Mouse (Mus musculus): ENCODE measurements at regions not wholly inside any gene's neighbourhood (a gene's known extent, or its start where the extent isn't known, plus 50 kb on each side); places are given as distances from the start of the nearest gene placed in this dataset.

DNA sequence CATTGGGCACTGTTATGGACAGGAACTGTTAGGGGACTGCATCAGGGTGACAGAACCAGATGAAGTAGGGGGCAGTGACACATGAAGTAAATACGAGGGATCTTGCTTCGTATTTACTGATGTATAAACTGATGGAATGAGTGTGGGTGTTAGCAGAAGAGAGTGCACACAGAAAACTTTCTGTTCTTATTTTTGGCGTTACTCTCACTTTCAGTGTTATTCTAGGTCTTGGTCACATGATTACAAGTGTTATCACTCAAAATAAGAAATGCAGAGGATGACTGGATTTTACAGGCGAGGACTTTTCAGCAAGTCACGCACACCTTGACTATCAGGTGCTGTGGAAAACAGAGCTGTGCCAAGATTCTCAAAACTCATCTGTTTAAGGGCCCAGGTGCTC, 185.6 kb upstream of the Arhgap24 start:
- DNase-seq, result no peak

DNA sequence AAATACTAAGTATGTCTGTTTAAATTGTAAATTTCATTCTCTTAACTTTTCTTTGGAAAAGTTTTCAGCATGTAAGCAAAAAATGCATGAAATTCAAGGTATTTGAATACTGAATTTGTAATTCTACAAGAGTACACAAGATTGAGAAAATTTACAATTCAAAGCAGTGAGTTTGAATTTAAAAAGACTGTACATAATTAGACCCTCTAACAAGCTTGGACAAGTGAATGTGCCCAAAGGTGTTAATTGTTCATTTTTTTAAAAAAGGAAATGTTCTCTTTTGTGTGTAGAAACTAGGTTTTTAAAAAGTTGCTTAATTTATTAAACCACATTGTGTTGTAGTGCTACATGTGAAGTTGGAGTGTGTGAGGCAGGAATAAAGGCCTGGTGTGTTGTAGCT, 174.9 kb upstream of the Arhgap24 start:
- DNase-seq, result no peak

DNA sequence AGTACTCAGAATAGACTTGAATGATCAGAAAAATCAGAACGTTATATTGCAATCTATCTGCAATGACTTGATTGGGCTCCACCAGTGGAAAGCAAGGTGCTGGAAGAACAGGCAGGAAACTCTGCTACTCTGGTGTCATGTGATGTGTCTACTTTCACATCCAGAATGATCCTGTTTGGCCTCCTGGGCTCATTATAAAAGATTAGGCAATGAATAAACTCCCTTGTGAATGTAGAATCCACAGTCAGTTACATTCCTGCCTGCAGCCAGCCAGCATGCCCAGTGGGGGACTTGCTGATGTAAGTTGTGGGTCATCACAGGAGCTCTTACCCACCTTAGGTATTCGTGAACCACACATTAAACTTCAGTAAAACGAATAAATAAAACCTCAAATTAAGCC, 174.5 kb upstream of the Arhgap24 start:
- no peak for DNase-seq

- no peak for DNase-seq
Measured at GRCm38 (mm10) chr5:102311570-102311969, 169.6 kb upstream of the Arhgap24 start.

- DNase-seq, result no peak
Measured at GRCm38 (mm10) chr5:102328197-102328784, 152.9 kb upstream of the Arhgap24 start.

GRCm38 (mm10) chr5:102333894-102334293, 147.3 kb upstream of the Arhgap24 start:
- DNase-seq, result no peak

DNA sequence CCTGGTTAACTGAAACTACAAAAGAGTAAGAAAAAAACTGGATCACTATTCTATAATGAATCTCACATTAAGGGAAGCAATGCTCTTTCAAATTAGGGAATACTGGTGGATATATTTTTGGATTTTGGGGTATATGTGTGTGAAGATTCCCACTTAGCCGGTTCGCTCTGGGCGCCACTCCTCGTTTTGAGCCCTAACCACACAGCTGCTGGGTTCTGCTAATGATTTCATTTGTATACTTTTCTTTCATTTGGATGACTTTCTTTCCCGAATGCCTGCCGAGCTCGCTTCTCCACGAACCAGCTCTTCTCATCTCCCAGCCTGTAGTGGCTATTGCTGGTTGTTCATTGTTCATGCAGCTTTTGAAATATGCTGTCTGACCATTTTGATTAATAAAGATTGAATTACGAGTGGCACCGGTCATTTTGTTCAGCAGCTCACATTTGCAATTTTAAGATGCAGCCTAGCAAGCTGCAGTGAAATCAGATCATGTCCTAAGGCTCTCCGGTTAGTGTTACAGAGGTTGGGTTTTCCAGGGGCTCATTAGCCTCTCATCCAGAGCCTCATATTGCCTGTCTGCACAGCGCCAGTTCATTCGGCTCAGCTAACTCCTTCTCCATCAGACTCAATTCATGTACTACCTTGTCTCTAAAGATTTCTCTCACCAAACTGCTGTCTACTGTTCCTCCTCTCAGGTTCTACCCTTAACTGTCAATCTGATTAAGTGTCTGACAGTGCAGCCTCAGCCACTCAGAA, 146.6 kb upstream of the Arhgap24 start:
- DNase-seq, result no peak

- no peak for DNase-seq
Measured at GRCm38 (mm10) chr5:102366481-102366880, 114.7 kb upstream of the Arhgap24 start.

DNA sequence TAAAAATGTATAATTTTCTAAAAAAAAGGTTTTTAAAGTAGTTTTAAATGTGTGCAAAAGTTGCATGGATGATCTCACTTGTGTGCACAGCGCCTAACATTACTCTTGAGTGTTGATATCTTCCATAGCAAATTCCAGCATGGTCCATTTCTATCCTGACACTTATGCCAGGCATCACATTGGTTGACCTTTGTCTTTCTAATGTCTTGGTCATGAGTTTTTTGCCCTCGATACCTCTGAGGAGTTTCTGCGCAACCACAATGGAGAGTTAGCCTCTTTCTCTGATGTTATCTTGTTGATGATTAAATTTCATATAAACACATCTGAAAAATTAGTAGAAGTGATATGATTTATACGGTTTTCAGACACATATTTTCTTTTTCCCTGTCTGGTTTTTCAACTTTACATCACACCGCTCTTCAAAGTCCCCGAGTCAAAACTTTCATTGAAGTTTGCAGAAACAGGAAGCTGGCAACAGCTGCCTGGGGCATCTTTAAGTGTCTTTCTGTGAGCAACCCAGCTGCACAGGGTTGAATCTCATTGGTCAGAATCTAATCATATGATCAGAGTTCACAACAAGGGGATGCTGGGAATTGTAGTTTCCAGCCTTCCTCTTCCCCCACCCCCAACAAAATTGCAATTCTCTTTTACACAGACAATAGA, 107.8 kb upstream of the Arhgap24 start:
- DNase-seq, result peak; percentile 80

- peak; percentile 23 for DNase-seq
Measured at GRCm38 (mm10) chr5:102373972-102374755, 107.0 kb upstream of the Arhgap24 start.

DNA sequence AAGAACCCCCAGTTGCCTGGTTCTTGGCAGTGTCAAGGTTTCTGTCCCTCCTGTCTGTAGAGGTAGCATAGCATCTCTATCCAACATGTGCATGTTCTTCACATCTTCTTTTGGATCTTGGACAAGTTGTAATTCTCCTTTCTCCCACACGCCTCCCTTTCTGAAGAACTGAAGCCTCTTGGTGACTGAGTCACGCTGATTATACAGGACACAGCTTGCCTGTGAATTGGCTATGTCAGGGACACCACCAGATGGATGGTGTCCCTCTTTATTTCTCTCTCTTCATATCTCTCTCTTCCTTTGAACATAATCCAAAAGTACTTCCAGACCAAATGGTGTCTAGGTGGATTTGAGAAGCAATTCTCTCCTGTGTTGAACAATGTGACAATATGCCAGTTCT, 105.9 kb upstream of the Arhgap24 start:
- no peak for DNase-seq

DNA sequence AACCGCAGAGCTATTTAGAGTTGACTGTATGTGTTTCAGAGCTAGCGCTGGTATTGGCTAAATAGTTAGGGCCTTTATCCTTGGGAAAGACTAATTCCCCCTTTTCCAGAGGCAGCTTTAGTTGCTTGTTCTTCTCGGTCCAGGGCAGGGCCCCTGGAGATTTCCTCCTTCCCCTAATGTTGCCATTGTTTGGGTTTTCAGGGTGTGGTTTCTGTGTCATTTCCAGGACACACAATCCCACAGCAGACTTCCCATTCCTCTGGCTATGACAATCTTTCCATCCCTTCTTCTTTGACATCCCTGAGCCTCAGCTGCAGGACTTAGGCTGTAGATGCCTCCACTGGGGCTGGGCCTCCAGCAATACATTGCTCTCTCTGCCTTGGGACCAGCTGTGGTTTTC, 87.2 kb upstream of the Arhgap24 start:
- no peak for DNase-seq

- no peak for DNase-seq
Measured at GRCm38 (mm10) chr5:102395608-102396146, 85.5 kb upstream of the Arhgap24 start.

DNA sequence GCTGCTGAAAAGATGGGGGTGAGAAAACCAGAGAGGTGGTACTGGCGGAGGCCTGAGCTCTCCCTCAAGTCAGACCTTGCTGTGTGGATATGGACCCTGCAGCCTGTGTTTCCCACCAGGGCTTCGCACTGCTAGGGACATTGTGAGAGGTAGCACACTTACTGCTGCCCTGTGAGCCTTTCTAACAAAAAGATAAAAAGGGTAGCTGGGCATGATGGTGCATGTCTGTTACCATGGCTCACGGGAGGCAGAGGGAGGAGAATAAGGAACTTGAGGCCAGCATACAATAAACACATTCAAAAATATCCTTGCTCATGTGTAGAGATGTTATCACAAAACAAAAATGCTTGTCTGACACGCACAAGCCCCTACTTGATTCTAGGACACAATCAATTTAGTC, 82.2 kb upstream of the Arhgap24 start:
- no peak for DNase-seq

DNA sequence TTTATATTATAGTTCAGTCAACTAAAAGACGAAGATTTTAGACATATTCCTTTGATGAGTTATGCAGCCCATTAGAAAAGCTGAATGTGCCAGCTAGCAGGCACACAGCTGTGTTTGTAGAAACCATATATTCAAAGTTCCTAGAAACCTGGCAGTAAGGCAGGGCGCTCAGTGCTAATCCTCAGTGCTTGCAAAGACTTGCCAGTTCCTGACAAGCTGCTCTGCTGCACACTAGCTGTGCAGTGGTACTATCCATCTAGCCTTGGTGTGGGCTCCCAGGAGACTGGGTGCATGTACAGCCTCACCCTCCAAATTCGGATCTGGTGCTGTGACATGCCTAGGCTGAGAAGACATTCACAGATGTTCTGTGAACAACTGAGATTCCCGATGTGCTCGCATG, 63.5 kb upstream of the Arhgap24 start:
- no peak for DNase-seq

GRCm38 (mm10) chr5:102419089-102419488, 62.1 kb upstream of the Arhgap24 start:
- peak; percentile 67 for DNase-seq

DNA sequence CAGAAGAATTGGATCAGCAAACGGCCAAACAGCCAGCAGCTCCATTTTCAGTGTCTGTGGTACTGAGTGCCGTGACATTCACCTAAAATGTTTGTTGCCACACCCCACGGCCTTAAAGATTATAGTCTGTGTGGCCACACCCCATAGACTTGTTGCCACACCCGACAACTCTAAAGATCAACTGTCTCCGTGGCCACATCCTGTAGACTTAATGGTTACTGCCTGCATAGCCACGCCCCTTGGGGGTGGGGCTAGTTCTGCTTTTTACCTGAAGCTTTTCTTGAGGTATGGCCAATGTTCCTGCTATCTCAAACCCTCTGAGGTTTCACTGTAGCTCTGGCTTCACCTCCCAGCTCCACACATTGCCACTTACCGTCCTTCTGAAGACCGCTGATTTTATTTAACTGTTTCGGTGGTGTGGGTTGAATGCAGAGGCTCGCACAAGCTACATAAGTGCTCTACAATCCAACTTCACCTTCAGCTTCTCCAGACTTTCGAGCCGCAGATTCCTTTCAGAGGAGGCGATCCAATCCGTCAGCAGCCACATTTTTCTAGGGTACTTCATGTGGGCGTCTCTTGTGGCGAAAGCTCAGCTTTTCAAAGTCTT, 56.5 kb upstream of the Arhgap24 start:
- no peak for DNase-seq

DNA sequence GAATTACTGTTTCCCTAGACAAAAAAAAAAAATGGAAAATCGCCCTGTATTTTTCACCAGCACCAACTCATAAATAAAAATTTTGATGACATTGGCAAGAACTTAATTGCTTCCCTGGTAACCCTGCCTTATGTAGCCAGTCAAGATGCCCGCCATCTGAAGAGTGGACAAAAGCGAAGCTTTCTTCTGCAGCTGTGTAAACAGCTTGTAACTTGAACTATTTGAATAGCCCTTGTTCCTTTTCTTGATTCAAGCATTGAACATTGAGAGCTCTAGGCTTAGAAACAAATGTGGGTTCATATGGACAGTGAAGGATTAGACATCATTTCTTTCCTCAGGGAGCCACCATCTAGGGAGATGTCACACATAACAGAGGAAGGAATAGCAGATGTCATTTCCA, 52.9 kb upstream of the Arhgap24 start:
- peak; percentile 8 for DNase-seq

Measured in embryo, embryonic 11 days (tissue).